9 mouse cellular contexts compared by ENCODE assay signal in genomic region chr12:56696174-56697010, GRCm38 (mm10). TPM values are rescaled to one million over a fixed set of nuclear protein-coding genes. Genes with fewer than 3 reads are reported as not detected.
DNase-seq lines count a peak whose midpoint lies in the region; ATAC-seq lines count a peak whose summit lies in the region.
"Had no signal": no experiment of that assay in that cellular context is flagged by ENCODE, and none has a peak within 500 bp of the region (broad histone marks: within the 10 kb centered on the region; RNA-seq: fewer than 3 reads in every experiment).

No protein-coding gene starts in this region.

- H3K27ac ChIP-seq in kidney, embryonic 16.5 days (ENCODE audit: low read length): no peak overlapping the region
- peak overlapping the region; percentile 75 for H3K27ac ChIP-seq in embryonic facial prominence, embryonic 10.5 days (replicated peaks)
- peak overlapping the region; percentile 50 for H3K27ac ChIP-seq in limb, embryonic 12.5 days

- no peaks in the 10 kb centered on the region for H3K36me3 ChIP-seq in kidney, embryonic 16.5 days (ENCODE audit: insufficient read depth, low read length)
- H3K36me3 ChIP-seq in embryonic facial prominence, embryonic 10.5 days (replicated peaks): no peaks in the 10 kb centered on the region
- no peaks in the 10 kb centered on the region for H3K36me3 ChIP-seq in limb, embryonic 12.5 days

- ATAC-seq in kidney, embryonic 16.5 days (ENCODE audit: low FRiP score, low TSS enrichment): peak; percentile 5; the same call in 1 of the 2 replicates
- ATAC-seq in limb, embryonic 12.5 days (ENCODE audit: insufficient number of reproducible peaks, insufficient read depth, low FRiP score, low TSS enrichment, low read depth): no peak

- DNase-seq in kidney, postnatal 14 days: no peak
- peak; percentile 75 for DNase-seq in embryonic facial prominence, embryonic 10.5 days (ENCODE audit: low spot score)
- peak; percentile 41 for DNase-seq in retina, embryonic 14.5 days (ENCODE audit: low spot score)
- no peak for DNase-seq in adrenal gland, adult 8-10 months
- DNase-seq in frontal cortex, postnatal 14 days (ENCODE audit: low spot score in 2 of 2): no peak
- DNase-seq in lung, postnatal 25 days (ENCODE audit: low spot score): no peak

- H3K4me3 ChIP-seq in kidney, embryonic 16.5 days (ENCODE audit: low read length): peak overlapping the region; percentile 39
- peak overlapping the region; percentile 61 for H3K4me3 ChIP-seq in embryonic facial prominence, embryonic 10.5 days
- H3K4me3 ChIP-seq in limb, embryonic 12.5 days (replicated peaks): peak overlapping the region; percentile 47

- H3K4me1 ChIP-seq in kidney, embryonic 16.5 days (ENCODE audit: insufficient read depth, low read length): peaks cover 24% of the 10 kb centered on the region
- H3K4me1 ChIP-seq in embryonic facial prominence, embryonic 10.5 days: peaks cover 64% of the 10 kb centered on the region
- H3K4me1 ChIP-seq in limb, embryonic 12.5 days (replicated peaks): peaks cover 45% of the 10 kb centered on the region

- peaks cover 95% of the 10 kb centered on the region for H3K27me3 ChIP-seq in kidney, embryonic 16.5 days (ENCODE audit: insufficient read depth, low read length)
- H3K27me3 ChIP-seq in embryonic facial prominence, embryonic 10.5 days (replicated peaks; ENCODE audit: low read depth, poor library complexity, severe bottlenecking): peaks cover 100% of the 10 kb centered on the region
- H3K27me3 ChIP-seq in limb, embryonic 12.5 days: peaks cover 92% of the 10 kb centered on the region

- H3K9ac ChIP-seq in kidney, embryonic 16.5 days (replicated peaks; ENCODE audit: low read length): no peak overlapping the region
- peak overlapping the region; percentile 61 for H3K9ac ChIP-seq in limb, embryonic 12.5 days (replicated peaks)

- H3K4me2 ChIP-seq in kidney, embryonic 16.5 days (replicated peaks; ENCODE audit: low read depth, low read length): peak overlapping the region; percentile 58
- peak overlapping the region; percentile 67 for H3K4me2 ChIP-seq in limb, embryonic 12.5 days

- no peaks in the 10 kb centered on the region for H3K9me3 ChIP-seq in kidney, embryonic 16.5 days (ENCODE audit: low read length)
- no peaks in the 10 kb centered on the region for H3K9me3 ChIP-seq in embryonic facial prominence, embryonic 10.5 days
- no peaks in the 10 kb centered on the region for H3K9me3 ChIP-seq in limb, embryonic 12.5 days

- under 1% methylated on average over 57 of the region's 57 CpGs for WGBS in kidney, embryonic 16.5 days
- under 1% methylated on average over 57 of the region's 57 CpGs for WGBS in embryonic facial prominence, embryonic 10.5 days
- under 1% methylated on average over 57 of the region's 57 CpGs for WGBS in limb, embryonic 12.5 days

RNA-seq across cellular contexts. Expression of gene Pax9, which starts 4.8 kb away (rescaled TPM):
- 0.06 and 0.18 TPM in 2 replicates for polyA plus RNA-seq in kidney, embryonic 16.5 days (2015; fragmentation: Nextera tagmentation; extraction: Ambion mirVana)
- polyA plus RNA-seq in embryonic facial prominence, embryonic 10.5 days (2016; fragmentation: Nextera tagmentation; extraction: Ambion mirVana): 6.3 and 9.9 TPM in 2 replicates
- 6.0 and 9.6 TPM in 2 replicates for polyA plus RNA-seq in limb, embryonic 12.5 days (2016; fragmentation: Nextera tagmentation; extraction: Ambion mirVana)
- total RNA-seq in adrenal gland, adult 8-10 months (2022): not detected
- total RNA-seq: layer of hippocampus, postnatal 14 days had no signal

Comparison
In these comparisons a context has a peak if more than half of its experiments do, and no peak if none do; other contexts are left out.
1. DNase-seq: peak in embryonic facial prominence, embryonic 10.5 days (single experiment) and retina, embryonic 14.5 days (single experiment); none in kidney, postnatal 14 days (single experiment), adrenal gland, adult 8-10 months (single experiment), frontal cortex, postnatal 14 days (0 of 2) and lung, postnatal 25 days (single experiment).
2. Peak in every context shown above with its lines, with median percentiles within 50 percentile points of each other: H3K4me3 ChIP-seq.